Comparison of ENCODE assay signal across 9 mouse cellular contexts in the genomic region with DNA sequence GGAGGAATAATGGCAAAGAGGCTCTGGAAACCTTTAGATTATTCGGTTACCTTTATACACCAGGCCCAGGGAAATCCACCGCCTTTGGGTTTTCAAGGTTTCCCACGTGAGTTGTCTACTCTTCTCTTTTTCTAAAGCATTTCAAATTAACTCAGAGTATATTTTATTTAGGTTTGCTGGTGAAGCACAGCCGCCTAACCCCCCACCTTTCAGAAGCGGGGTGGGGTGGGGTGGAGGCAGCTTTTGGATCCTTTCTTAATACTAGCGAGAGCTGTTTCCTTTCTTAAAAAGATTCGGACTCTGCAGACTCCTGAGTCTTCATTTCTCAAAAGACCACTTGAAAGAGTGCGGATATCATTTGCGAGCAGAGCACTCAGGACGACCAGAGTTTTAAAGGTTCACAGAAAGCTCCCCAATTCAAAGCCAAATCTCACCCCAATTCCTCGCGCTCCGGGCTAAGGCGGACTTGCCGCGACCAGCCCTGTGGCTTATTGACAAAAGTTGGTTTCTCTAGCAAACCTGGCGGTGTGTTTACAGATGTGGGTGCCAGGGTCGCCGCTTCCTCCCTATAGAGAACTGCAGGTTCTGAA. TPM values are rescaled to one million over a fixed set of nuclear protein-coding genes. Genes with fewer than 3 reads are reported as not detected.
DNase-seq lines count a peak whose midpoint lies in the region; ATAC-seq lines count a peak whose summit lies in the region.
"Had no signal": no experiment of that assay in that cellular context is flagged by ENCODE, and none has a peak within 500 bp of the region (broad histone marks: within the 10 kb centered on the region; RNA-seq: fewer than 3 reads in every experiment).

No protein-coding gene starts in this region.

- no peaks in the 10 kb centered on the region for H3K9me3 ChIP-seq in heart, embryonic 11.5 days (replicated peaks; ENCODE audit: control insufficient read depth, low read length)
- no peaks in the 10 kb centered on the region for H3K9me3 ChIP-seq in forebrain, embryonic 15.5 days
- H3K9me3 ChIP-seq in limb, embryonic 13.5 days, result no peaks in the 10 kb centered on the region
- no peaks in the 10 kb centered on the region for H3K9me3 ChIP-seq in neural tube, embryonic 14.5 days (ENCODE audit: control insufficient read depth, low read length)

- peak overlapping the region; percentile 75 for H3K4me3 ChIP-seq in heart, embryonic 11.5 days (ENCODE audit: low read depth, low read length)
- H3K4me3 ChIP-seq in forebrain, embryonic 15.5 days, result no peak overlapping the region; the same call in 1 of the 2 replicates
- H3K4me3 ChIP-seq in limb, embryonic 13.5 days, result peak overlapping the region; percentile 81
- H3K4me3 ChIP-seq in neural tube, embryonic 14.5 days (ENCODE audit: low read depth, low read length), result no peak overlapping the region
- H3K4me3 ChIP-seq: myocyte had no signal

- no peak overlapping the region; the same call in 1 of the 2 replicates for H3K9ac ChIP-seq in heart, embryonic 11.5 days (ENCODE audit: low read depth, low read length)
- 0 out of 2 replicates have a peak overlapping the region, but pooled peaks have one; percentile 22 for H3K9ac ChIP-seq in forebrain, embryonic 15.5 days (replicated peaks)
- H3K9ac ChIP-seq in limb, embryonic 13.5 days, result peak overlapping the region; percentile 65
- H3K9ac ChIP-seq in neural tube, embryonic 14.5 days (replicated peaks; ENCODE audit: low read depth, low read length), result no peak overlapping the region

- H3K27ac ChIP-seq in heart, embryonic 11.5 days (ENCODE audit: low read depth, low read length), result no peak overlapping the region
- H3K27ac ChIP-seq in forebrain, embryonic 15.5 days (replicated peaks), result no peak overlapping the region
- peak overlapping the region; percentile 95 for H3K27ac ChIP-seq in limb, embryonic 13.5 days
- no peak overlapping the region for H3K27ac ChIP-seq in neural tube, embryonic 14.5 days (ENCODE audit: low read depth, low read length)

- WGBS in heart, embryonic 11.5 days (ENCODE audit: insufficient replicate concordance), result 7% methylated on average over 19 of the region's 19 CpGs
- WGBS in forebrain, embryonic 15.5 days, result 10% methylated on average over 19 of the region's 19 CpGs
- WGBS in limb, embryonic 13.5 days, result 9% methylated on average over 19 of the region's 19 CpGs
- 6% methylated on average over 19 of the region's 19 CpGs for WGBS in neural tube, embryonic 14.5 days

- peak overlapping the region; percentile 85 for H3K4me2 ChIP-seq in heart, embryonic 11.5 days
- peak overlapping the region; percentile 93 for H3K4me2 ChIP-seq in forebrain, embryonic 15.5 days (replicated peaks)
- H3K4me2 ChIP-seq in limb, embryonic 13.5 days (replicated peaks), result peak overlapping the region; percentile 81
- H3K4me2 ChIP-seq in neural tube, embryonic 14.5 days (ENCODE audit: low read depth, low read length), result peak overlapping the region; percentile 96

- H3K4me1 ChIP-seq in heart, embryonic 11.5 days (ENCODE audit: control insufficient read depth, insufficient read depth, low read length), result 0 out of 2 replicates have a peak, but pooled peaks cover 4% of the 10 kb centered on the region
- H3K4me1 ChIP-seq in forebrain, embryonic 15.5 days, result peaks cover 40% of the 10 kb centered on the region
- peaks cover 39% of the 10 kb centered on the region for H3K4me1 ChIP-seq in limb, embryonic 13.5 days
- H3K4me1 ChIP-seq in neural tube, embryonic 14.5 days (ENCODE audit: control insufficient read depth, insufficient read depth, low read length), result peaks cover 13% of the 10 kb centered on the region; the same call in 1 of the 2 replicates

- DNase-seq in heart, adult 8-10 months (ENCODE audit: low spot score), result no peak
- no peak for DNase-seq in adipocyte (ENCODE audit: low spot score)
- no peak for DNase-seq in left cerebral cortex, adult 9 months (ENCODE audit: low spot score in 2 of 2)

- ATAC-seq in heart, embryonic 11.5 days (replicated peaks; ENCODE audit: insufficient number of reproducible peaks, low FRiP score, low TSS enrichment), result no peak
- ATAC-seq in forebrain, embryonic 15.5 days (replicated peaks), result no peak
- ATAC-seq in limb, embryonic 13.5 days (ENCODE audit: low FRiP score, low read depth), result no peak
- ATAC-seq in neural tube, embryonic 14.5 days (ENCODE audit: low read depth), result no peak
- no peak for ATAC-seq in megakaryocyte-erythroid progenitor cell, adult 5-6 weeks (replicated peaks; ENCODE audit: low FRiP score, low TSS enrichment, poor library complexity, severe bottlenecking)

- H3K27me3 ChIP-seq in heart, embryonic 11.5 days (ENCODE audit: control insufficient read depth, insufficient read depth, low read length), result no peaks in the 10 kb centered on the region
- H3K27me3 ChIP-seq in forebrain, embryonic 15.5 days, result peaks cover 3% of the 10 kb centered on the region; the same call in 1 of the 2 replicates
- 0 out of 2 replicates have a peak, but pooled peaks cover 2% of the 10 kb centered on the region for H3K27me3 ChIP-seq in limb, embryonic 13.5 days
- peaks cover 14% of the 10 kb centered on the region for H3K27me3 ChIP-seq in neural tube, embryonic 14.5 days (ENCODE audit: control insufficient read depth, insufficient read depth, low read length)

- H3K36me3 ChIP-seq in heart, embryonic 11.5 days (ENCODE audit: control insufficient read depth, insufficient read depth, low read length), result no peaks in the 10 kb centered on the region
- no peaks in the 10 kb centered on the region for H3K36me3 ChIP-seq in forebrain, embryonic 15.5 days
- H3K36me3 ChIP-seq in limb, embryonic 13.5 days, result no peaks in the 10 kb centered on the region
- no peaks in the 10 kb centered on the region for H3K36me3 ChIP-seq in neural tube, embryonic 14.5 days (ENCODE audit: control insufficient read depth, insufficient read depth, low read length)

RNA-seq across cellular contexts. Expression of a gene that starts 2.0 kb away (rescaled TPM):
- 14.5 and 14.8 TPM in 2 replicates for polyA plus RNA-seq in heart, embryonic 11.5 days (2014; fragmentation: Nextera tagmentation; extraction: Ambion mirVana)
- total RNA-seq in heart, adult 8-10 months (2022), result 1 to 10 TPM; 1.8 to 4.0 (median 2.9) TPM
- polyA plus RNA-seq in forebrain, embryonic 15.5 days (2015; fragmentation: Nextera tagmentation; extraction: Ambion mirVana), result 38.4 and 43.4 TPM in 2 replicates
- polyA plus RNA-seq in limb, embryonic 13.5 days (2015; fragmentation: Nextera tagmentation; extraction: Ambion mirVana), result 47.8 and 53.9 TPM in 2 replicates
- polyA plus RNA-seq in neural tube, embryonic 14.5 days (2014; fragmentation: Nextera tagmentation; extraction: Ambion mirVana), result 20.4 and 26.1 TPM in 2 replicates
- not detected in 2 replicates for total RNA-seq in megakaryocyte-erythroid progenitor cell, adult 5-6 weeks (2014; fragmentation: Nextera tagmentation)
- total RNA-seq in megakaryocyte-erythroid progenitor cell, adult 5-6 weeks (2017), result not detected in 2 replicates
- polyA plus RNA-seq: myocyte had no signal

Comparison
In these comparisons a context has a peak if more than half of its experiments do, and no peak if none do; other contexts are left out.
1. H3K4me3 ChIP-seq: peak in heart, embryonic 11.5 days (single experiment) and limb, embryonic 13.5 days (single experiment); none in forebrain, embryonic 15.5 days (single experiment) and neural tube, embryonic 14.5 days (single experiment).
2. H3K9ac ChIP-seq: peak in forebrain, embryonic 15.5 days (single experiment) and limb, embryonic 13.5 days (single experiment); none in heart, embryonic 11.5 days (single experiment) and neural tube, embryonic 14.5 days (single experiment).
3. Peak in every context shown above with its lines, with median percentiles within 50 percentile points of each other: H3K4me2 ChIP-seq.